Mouse (Mus musculus) heart, embryonic 13.5 days (tissue): Measurements from ENCODE around the gene Fbxo42. TPM values are rescaled to one million over a fixed set of nuclear protein-coding genes. Genes with fewer than 3 reads are reported as not detected.

Experiments used
- ATAC-seq: fragments of 200-750 bp; cut with Nextera tagmentation; 2 replicates; pipeline ENCODE4 v1.8.0; 2017; ENCODE audit warnings: moderate TSS enrichment; ENCODE audit not compliant: insufficient number of reproducible peaks, low FRiP score, low TSS enrichment; ENCODE audit errors: extremely low read depth
- H3K27ac ChIP-seq: fragments of 300-500 bp; sonication (generic); replicated peaks from 2 replicates; pipeline ENCODE4 v1.5.1; 2015; ENCODE audit warnings: moderate library complexity, mild to moderate bottlenecking, inconsistent platforms
- H3K27me3 ChIP-seq: fragments of 300-500 bp; sonication (generic); replicated peaks from 2 replicates; pipeline ENCODE4 v1.6.1; 2015; ENCODE audit warnings: mild to moderate bottlenecking, inconsistent platforms
- H3K36me3 ChIP-seq: fragments of 300-500 bp; sonication (generic); 2 replicates; pipeline ENCODE4 v1.6.1; 2015; ENCODE audit warnings: mild to moderate bottlenecking, inconsistent platforms
- H3K4me1 ChIP-seq: fragments of 300-500 bp; sonication (generic); 2 replicates; pipeline ENCODE4 v1.6.1; 2015; ENCODE audit warnings: inconsistent platforms
- H3K4me2 ChIP-seq: fragments of 300-500 bp; sonication (generic); 2 replicates; pipeline ENCODE4 v1.6.1; 2015; ENCODE audit warnings: inconsistent platforms, mild to moderate bottlenecking, moderate library complexity
- H3K4me3 ChIP-seq: fragments of 300-500 bp; sonication (generic); 2 replicates; pipeline ENCODE4 v1.5.1; 2015; ENCODE audit warnings: moderate library complexity, mild to moderate bottlenecking, inconsistent platforms
- H3K9ac ChIP-seq: fragments of 300-500 bp; sonication (generic); 2 replicates; pipeline ENCODE4 v1.6.1; 2015; ENCODE audit warnings: inconsistent platforms, mild to moderate bottlenecking, moderate library complexity
- H3K9me3 ChIP-seq: fragments of 300-500 bp; sonication (generic); 2 replicates; pipeline ENCODE4 v1.6.1; 2016; ENCODE audit warnings: inconsistent platforms
- WGBS: fragments of 180-500 bp; shearing (Covaris S2); methylation state at CpG from one replicate; pipeline ENCODE4 v1.1.7; 2015; ENCODE audit warnings: mixed read lengths; 5-methylcytosine and 5-hydroxymethylcytosine counted together
- polyA plus RNA-seq: library from polyadenylated mRNA; unstranded; fragments of >200 nt; fragmentation: Nextera tagmentation; extraction: Ambion mirVana; gene quantifications from 2 replicates; pipeline ENCODE4 v1.2.1, GENCODE M21; 2015

Fbxo42 gene
- polyA plus RNA-seq, 1 experiment from 2014 or later, result 14.2 TPM

GRCm38 (mm10) chr4:141120700-141121099 lies 27.0 kb upstream of the Fbxo42 start:
- no peak for ATAC-seq

GRCm38 (mm10) chr4:141122663-141123062 lies 25.1 kb upstream of the Fbxo42 start:
- Histone ChIP-seq H3K36me3 (peaks cover 19% of the 10 kb centered on the region), H3K27me3 (no peaks in the 10 kb centered on the region), H3K9me3 (no peaks in the 10 kb centered on the region), H3K4me3 (no peak overlapping the region), H3K27ac (peak overlapping the region; percentile 2; the same call in 1 of the 2 replicates), H3K4me2 (no peak overlapping the region), H3K4me1 (peaks cover 54% of the 10 kb centered on the region), H3K9ac (no peak overlapping the region)
- ATAC-seq, result no peak
- 72% methylated on average over 7 of the region's 7 CpGs for WGBS

More at GRCm38 (mm10) chr4:141120700-141121099, 27.0 kb upstream of the Fbxo42 start:
- H3K4me3 ChIP-seq, result no peak overlapping the region
- no peak overlapping the region for H3K4me2 ChIP-seq
- no peaks in the 10 kb centered on the region for H3K9me3 ChIP-seq
- H3K4me1 ChIP-seq, result peaks cover 54% of the 10 kb centered on the region
- H3K27me3 ChIP-seq, result no peaks in the 10 kb centered on the region
- WGBS, result 32% methylated on average over 11 of the region's 11 CpGs
- peaks cover 35% of the 10 kb centered on the region for H3K36me3 ChIP-seq
- H3K27ac ChIP-seq, result no peak overlapping the region
- 0 out of 2 replicates have a peak overlapping the region, but pooled peaks have one; percentile 26 for H3K9ac ChIP-seq

GRCm38 (mm10) chr4:141123065-141123464 lies 24.6 kb upstream of the Fbxo42 start:
- H3K4me3 ChIP-seq, result no peak overlapping the region
- WGBS, result 21% methylated on average over 1 of the region's 1 CpGs
- H3K27me3 ChIP-seq, result no peaks in the 10 kb centered on the region
- no peaks in the 10 kb centered on the region for H3K9me3 ChIP-seq
- peaks cover 54% of the 10 kb centered on the region for H3K4me1 ChIP-seq
- peak overlapping the region; percentile 2; the same call in 1 of the 2 replicates for H3K27ac ChIP-seq
- H3K4me2 ChIP-seq, result no peak overlapping the region
- peaks cover 15% of the 10 kb centered on the region for H3K36me3 ChIP-seq
- no peak overlapping the region for H3K9ac ChIP-seq
- no peak for ATAC-seq

- 69% methylated on average over 6 of the region's 6 CpGs for WGBS
- Histone ChIP-seq H3K9ac (no peak overlapping the region), H3K4me1 (peaks cover 56% of the 10 kb centered on the region), H3K27ac (no peak overlapping the region), H3K9me3 (no peaks in the 10 kb centered on the region), H3K4me3 (no peak overlapping the region), H3K4me2 (no peak overlapping the region), H3K27me3 (no peaks in the 10 kb centered on the region), H3K36me3 (0 out of 2 replicates have a peak, but pooled peaks cover 4% of the 10 kb centered on the region)
- no peak for ATAC-seq
Observed at GRCm38 (mm10) chr4:141129190-141129710, 18.5 kb upstream of the Fbxo42 start.

DNA sequence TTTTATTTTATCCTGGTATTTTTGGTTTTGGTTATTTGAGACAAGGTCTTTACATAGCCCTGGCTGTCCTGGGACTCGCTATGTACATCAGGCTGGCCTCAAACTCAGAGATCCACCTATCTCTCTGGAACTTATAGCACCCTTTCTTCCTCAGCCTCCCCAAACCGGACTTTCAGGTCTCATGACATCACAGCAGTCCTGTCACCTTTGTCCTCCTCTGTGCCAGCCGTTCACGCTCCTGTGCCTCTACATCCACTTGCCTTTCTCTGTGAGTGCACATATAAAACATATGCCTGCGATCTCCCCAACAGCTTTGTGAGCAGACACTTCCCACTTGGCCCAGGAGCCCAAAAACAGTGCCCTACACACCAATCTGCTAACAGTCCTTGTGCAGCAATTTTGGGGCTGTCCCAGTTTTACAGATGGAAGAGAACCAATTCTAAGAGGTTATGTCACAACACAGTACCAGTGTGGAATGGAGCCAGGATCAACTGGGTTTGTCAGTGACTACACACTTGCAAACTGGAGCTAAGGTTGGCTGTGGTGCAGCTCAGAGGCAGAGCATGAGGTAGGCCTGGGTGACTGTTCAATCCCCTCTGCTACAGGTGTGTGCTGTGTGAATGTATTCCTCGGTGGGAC lies 16.9 kb upstream of the Fbxo42 start:
- no peak overlapping the region for H3K4me2 ChIP-seq
- 0 out of 2 replicates have a peak, but pooled peaks cover 8% of the 10 kb centered on the region for H3K36me3 ChIP-seq
- H3K9me3 ChIP-seq, result no peaks in the 10 kb centered on the region
- H3K9ac ChIP-seq, result peak overlapping the region; percentile 64
- WGBS, result 80% methylated on average over 6 of the region's 6 CpGs
- no peak overlapping the region for H3K4me3 ChIP-seq
- H3K4me1 ChIP-seq, result peaks cover 62% of the 10 kb centered on the region
- ATAC-seq, result no peak
- H3K27ac ChIP-seq, result peak overlapping the region; percentile 76
- H3K27me3 ChIP-seq, result no peaks in the 10 kb centered on the region

GRCm38 (mm10) chr4:141131531-141132061 lies 16.1 kb upstream of the Fbxo42 start:
- Histone ChIP-seq H3K4me3 (no peak overlapping the region), H3K9me3 (no peaks in the 10 kb centered on the region), H3K36me3 (0 out of 2 replicates have a peak, but pooled peaks cover 4% of the 10 kb centered on the region), H3K4me2 (peak overlapping the region; percentile 30), H3K27me3 (no peaks in the 10 kb centered on the region), H3K4me1 (peaks cover 69% of the 10 kb centered on the region), H3K9ac (peak overlapping the region; percentile 64), H3K27ac (peak overlapping the region; percentile 76)
- 0 out of 2 replicates have a peak, but pooled peaks have one; percentile 7 for ATAC-seq
- WGBS, result 52% methylated on average over 5 of the region's 5 CpGs

DNA sequence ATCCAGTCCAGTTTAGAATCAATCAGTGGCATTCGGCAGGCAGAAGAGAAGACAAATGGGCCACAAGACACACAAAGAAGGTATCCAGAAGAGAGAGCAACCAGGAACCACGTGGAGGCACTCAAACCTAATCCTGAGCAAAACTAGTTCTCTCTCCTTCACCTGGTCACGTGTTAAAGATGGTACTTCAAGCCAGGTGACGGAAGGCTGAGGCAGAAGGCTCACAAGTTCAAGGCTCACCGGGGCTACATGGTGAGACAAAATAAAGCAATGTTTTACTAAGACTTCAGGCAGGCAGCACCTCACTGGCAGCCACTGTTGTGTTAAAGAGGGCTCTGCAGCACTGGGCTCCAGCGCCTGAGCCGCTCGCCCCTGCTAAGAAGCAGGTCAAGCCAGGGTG lies 15.5 kb upstream of the Fbxo42 start:
- WGBS, result 51% methylated on average over 8 of the region's 8 CpGs
- H3K9ac ChIP-seq, result peak overlapping the region; percentile 64; the same call in 1 of the 2 replicates

GRCm38 (mm10) chr4:141133227-141133626 lies 14.5 kb upstream of the Fbxo42 start:
- Histone ChIP-seq H3K9me3 (no peaks in the 10 kb centered on the region), H3K36me3 (0 out of 2 replicates have a peak, but pooled peaks cover 4% of the 10 kb centered on the region), H3K4me1 (peaks cover 86% of the 10 kb centered on the region), H3K9ac (no peak overlapping the region), H3K27me3 (no peaks in the 10 kb centered on the region), H3K4me2 (no peak overlapping the region), H3K4me3 (no peak overlapping the region), H3K27ac (peak overlapping the region; percentile 28; the same call in 1 of the 2 replicates)
- 56% methylated on average over 8 of the region's 8 CpGs for WGBS
- no peak for ATAC-seq

More for the DNA sequence above, 15.5 kb upstream of the Fbxo42 start:
- H3K4me1 ChIP-seq, result peaks cover 75% of the 10 kb centered on the region
- H3K27ac ChIP-seq, result peak overlapping the region; percentile 76
- H3K4me2 ChIP-seq, result peak overlapping the region; percentile 30; the same call in 1 of the 2 replicates
- 0 out of 2 replicates have a peak, but pooled peaks cover 4% of the 10 kb centered on the region for H3K36me3 ChIP-seq
- H3K9me3 ChIP-seq, result no peaks in the 10 kb centered on the region
- ATAC-seq, result no peak
- H3K27me3 ChIP-seq, result no peaks in the 10 kb centered on the region
- H3K4me3 ChIP-seq, result no peak overlapping the region

DNA sequence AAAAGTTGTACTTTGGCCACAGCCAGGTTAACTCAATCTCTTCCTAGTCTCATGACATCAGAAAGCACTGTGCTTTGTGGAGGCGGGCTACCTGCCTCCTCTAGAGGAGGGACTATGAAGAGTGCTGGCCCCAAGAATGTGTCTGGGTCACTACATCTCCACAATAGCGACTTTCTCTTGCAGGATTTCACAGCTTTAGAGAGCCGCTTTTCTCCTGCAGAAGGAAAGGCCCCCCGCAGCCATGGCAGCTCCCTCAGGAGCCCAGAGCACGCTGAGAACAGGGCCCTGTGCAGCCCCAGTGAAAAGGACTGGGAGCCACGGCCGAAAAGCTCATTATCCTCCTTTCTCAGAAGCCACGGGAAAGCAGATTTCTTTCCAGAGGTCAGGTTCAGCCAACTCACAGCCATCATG lies 13.7 kb upstream of the Fbxo42 start:
- H3K9me3 ChIP-seq, result no peaks in the 10 kb centered on the region
- H3K9ac ChIP-seq, result peak overlapping the region; percentile 58
- H3K27ac ChIP-seq, result peak overlapping the region; percentile 68
- H3K27me3 ChIP-seq, result no peaks in the 10 kb centered on the region
- H3K4me3 ChIP-seq, result no peak overlapping the region
- 0 out of 2 replicates have a peak, but pooled peaks cover 4% of the 10 kb centered on the region for H3K36me3 ChIP-seq
- no peak for ATAC-seq
- 55% methylated on average over 8 of the region's 8 CpGs for WGBS
- H3K4me1 ChIP-seq, result peaks cover 90% of the 10 kb centered on the region
- peak overlapping the region; percentile 23; the same call in 1 of the 2 replicates for H3K4me2 ChIP-seq

DNA sequence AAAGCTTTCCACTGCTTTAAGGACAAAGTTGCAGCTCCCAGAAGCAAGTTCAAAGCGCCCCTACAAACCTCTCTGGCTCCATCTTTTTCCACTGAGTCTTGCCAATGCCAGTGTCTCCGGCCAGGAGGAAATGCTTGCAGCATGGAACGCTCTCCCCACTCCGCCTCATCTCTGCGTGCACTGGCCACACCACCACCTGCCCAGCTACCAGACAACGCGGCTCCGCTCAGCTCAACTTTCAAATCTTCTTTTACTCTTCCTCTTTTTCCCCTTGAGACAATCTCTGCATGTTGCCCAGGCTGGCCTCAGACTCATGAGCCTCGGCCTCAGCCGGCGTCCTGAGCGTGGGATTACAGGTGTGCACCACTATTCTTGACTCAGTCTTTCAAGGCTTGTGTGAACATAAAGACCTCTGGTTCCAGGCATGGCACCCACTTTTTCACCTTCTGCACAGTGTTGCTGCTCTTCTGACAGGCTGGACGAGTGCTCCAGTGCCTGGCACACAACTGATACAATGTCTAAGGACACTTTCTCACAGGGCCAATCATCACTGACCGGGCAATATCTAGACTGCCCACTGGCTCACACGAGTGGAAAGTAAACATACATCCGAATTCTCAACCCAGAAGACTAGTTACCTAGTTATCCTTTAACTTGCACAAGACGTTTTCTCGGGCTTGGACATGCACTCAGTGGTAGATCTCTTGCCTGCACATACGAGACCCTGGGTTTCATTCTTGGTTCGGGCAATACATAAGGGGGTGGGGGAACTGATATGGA lies 12.8 kb upstream of the Fbxo42 start:
- H3K4me2 ChIP-seq, result peak overlapping the region; percentile 23
- WGBS, result 67% methylated on average over 20 of the region's 20 CpGs
- H3K4me3 ChIP-seq, result no peak overlapping the region
- 0 out of 2 replicates have a peak, but pooled peaks cover 4% of the 10 kb centered on the region for H3K36me3 ChIP-seq
- no peak for ATAC-seq
- H3K27me3 ChIP-seq, result no peaks in the 10 kb centered on the region
- H3K9ac ChIP-seq, result peak overlapping the region; percentile 58
- H3K9me3 ChIP-seq, result no peaks in the 10 kb centered on the region
- peak overlapping the region; percentile 68 for H3K27ac ChIP-seq
- H3K4me1 ChIP-seq, result peaks cover 83% of the 10 kb centered on the region

DNA sequence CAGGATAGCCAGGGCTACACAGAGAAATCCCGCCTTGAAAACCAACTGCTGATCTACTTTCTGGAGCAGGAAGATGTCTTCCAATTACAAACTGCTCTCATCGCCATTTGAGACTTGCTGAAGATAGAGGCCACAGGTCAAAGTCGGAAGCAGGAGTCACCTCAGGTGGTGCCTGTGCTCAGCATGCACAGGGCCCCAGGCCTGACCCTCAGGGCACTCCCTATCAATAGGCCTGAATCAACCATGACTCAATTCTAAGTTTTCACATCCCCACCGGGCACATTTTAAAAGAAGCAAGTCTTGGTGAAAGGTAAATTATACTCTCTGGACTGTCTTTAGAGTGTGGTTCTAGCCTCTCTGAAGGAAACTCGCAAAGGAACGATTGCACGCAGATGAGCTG lies 11.6 kb upstream of the Fbxo42 start:
- Histone ChIP-seq H3K4me1 (peaks cover 74% of the 10 kb centered on the region), H3K27ac (no peak overlapping the region), H3K9me3 (no peaks in the 10 kb centered on the region), H3K9ac (peak overlapping the region; percentile 1; the same call in 1 of the 2 replicates), H3K36me3 (0 out of 2 replicates have a peak, but pooled peaks cover 4% of the 10 kb centered on the region), H3K27me3 (no peaks in the 10 kb centered on the region), H3K4me3 (no peak overlapping the region), H3K4me2 (no peak overlapping the region)
- 76% methylated on average over 7 of the region's 7 CpGs for WGBS
- ATAC-seq, result no peak
